Mouse (Mus musculus): ENCODE measurements around the gene Irs3. TPM values are rescaled to one million over a fixed set of nuclear protein-coding genes. Genes with fewer than 3 reads are reported as not detected.

Gene Irs3
- polyA plus RNA-seq, 1 experiment, result 0.18 TPM

GRCm38 (mm10) chr5:137596601-137597261 is 48.8 kb downstream of the Irs3 start:
- DNase-seq, result no peak
- WGBS, result 51% methylated on average over 30 of the region's 30 CpGs
- Histone ChIP-seq H3K4me3 (replicated peaks; ENCODE audit: insufficient read depth, low read depth, low read length) (no peak overlapping the region), H3K27ac (ENCODE audit: insufficient read depth, low read length) (no peak overlapping the region), H3K27me3 (ENCODE audit: control insufficient read depth, insufficient read depth, low read length) (no peaks in the 10 kb centered on the region), H3K4me1 (ENCODE audit: control insufficient read depth, insufficient read depth, low read length) (peaks cover 9% of the 10 kb centered on the region)
- TF ChIP-seq POLR2A (IDR thresholded peaks at IDR 0.05; ENCODE audit: borderline replicate concordance, insufficient read depth, low read length), result no peak
- no peak for TF ChIP-seq CTCF (IDR thresholded peaks at IDR 0.05; ENCODE audit: borderline replicate concordance, insufficient read depth, low read depth, low read length)

GRCm38 (mm10) chr5:137595921-137596320 is 49.6 kb downstream of the Irs3 start:
- TF ChIP-seq CTCF (IDR thresholded peaks at IDR 0.05; ENCODE audit: borderline replicate concordance, insufficient read depth, low read depth, low read length) (no peak), POLR2A (IDR thresholded peaks at IDR 0.05; ENCODE audit: borderline replicate concordance, insufficient read depth, low read length) (no peak)
- Histone ChIP-seq H3K4me3 (replicated peaks; ENCODE audit: insufficient read depth, low read depth, low read length) (no peak overlapping the region), H3K4me1 (ENCODE audit: control insufficient read depth, insufficient read depth, low read length) (peaks cover 9% of the 10 kb centered on the region), H3K27ac (ENCODE audit: insufficient read depth, low read length) (no peak overlapping the region), H3K27me3 (ENCODE audit: control insufficient read depth, insufficient read depth, low read length) (no peaks in the 10 kb centered on the region)
- 41% methylated on average over 7 of the region's 7 CpGs for WGBS
- no peak for DNase-seq

Other genes starting within 250 kb of the Irs3 start
- gene Zan, start 168.7 kb downstream of the Irs3 start, polyA plus RNA-seq (2012; rRNA removed), result 0.21 and 0.31 TPM in 2 replicates
- 54.8 and 55.3 TPM in 2 replicates for gene Pop7, start 143.2 kb downstream of the Irs3 start, polyA plus RNA-seq (2012; rRNA removed)
- 59.8 and 61.2 TPM in 2 replicates for gene Gigyf1, start 127.2 kb downstream of the Irs3 start, polyA plus RNA-seq (2012; rRNA removed)
- gene Epo, start 112.5 kb downstream of the Irs3 start, polyA plus RNA-seq (2012; rRNA removed), result not detected in 2 replicates
- gene Gnb2, start 112.2 kb downstream of the Irs3 start, polyA plus RNA-seq (2012; rRNA removed), result 410 and 442 TPM in 2 replicates
- gene Actl6b, start 92.2 kb downstream of the Irs3 start, polyA plus RNA-seq (2012; rRNA removed), result 125 and 135 TPM in 2 replicates
- gene Tfr2, start 75.9 kb downstream of the Irs3 start, polyA plus RNA-seq (2012; rRNA removed), result 6.7 and 6.8 TPM in 2 replicates
- gene Mospd3, start 44.7 kb downstream of the Irs3 start, polyA plus RNA-seq (2012; rRNA removed), result 56.0 and 61.7 TPM in 2 replicates
- 11.3 and 15.1 TPM in 2 replicates for gene Pcolce, start 31.9 kb downstream of the Irs3 start, polyA plus RNA-seq (2012; rRNA removed)
- gene Fbxo24, start 16.7 kb downstream of the Irs3 start, polyA plus RNA-seq (2012; rRNA removed), result 0.25 and 0.31 TPM in 2 replicates
- 14.4 and 14.8 TPM in 2 replicates for gene Lrch4, start 16.6 kb downstream of the Irs3 start, polyA plus RNA-seq (2012; rRNA removed)
- 8.1 and 9.9 TPM in 2 replicates for gene Gm20605, start 16.5 kb downstream of the Irs3 start, polyA plus RNA-seq (2012; rRNA removed)
- 17.1 and 19.7 TPM in 2 replicates for gene Sap25, start 4.4 kb downstream of the Irs3 start, polyA plus RNA-seq (2012; rRNA removed)
- 39.8 and 41.3 TPM in 2 replicates for gene Agfg2, start 39.0 kb upstream of the Irs3 start, polyA plus RNA-seq (2012; rRNA removed)
- 59.1 and 60.7 TPM in 2 replicates for gene Nyap1, start 95.9 kb upstream of the Irs3 start, polyA plus RNA-seq (2012; rRNA removed)
- gene Tsc22d4, start 100.0 kb upstream of the Irs3 start, polyA plus RNA-seq (2012; rRNA removed), result 465 and 497 TPM in 2 replicates
- gene Ppp1r35, start 133.1 kb upstream of the Irs3 start, polyA plus RNA-seq (2012; rRNA removed), result 47.0 and 48.2 TPM in 2 replicates
- 38.9 and 41.9 TPM in 2 replicates for gene Mepce, start 141.9 kb upstream of the Irs3 start, polyA plus RNA-seq (2012; rRNA removed)
- gene Zcwpw1, start 142.1 kb upstream of the Irs3 start, polyA plus RNA-seq (2012; rRNA removed), result 11.2 and 12.4 TPM in 2 replicates
- gene Pilra, start 190.6 kb upstream of the Irs3 start, polyA plus RNA-seq (2012; rRNA removed), result 0.41 TPM in 2 replicates
- gene Pilrb1, start 212.4 kb upstream of the Irs3 start, polyA plus RNA-seq (2012; rRNA removed), result not detected in 2 replicates
- gene Pilrb2, start 226.1 kb upstream of the Irs3 start, polyA plus RNA-seq (2012; rRNA removed), result 0.11 and 0.23 TPM in 2 replicates

Measured in cerebellum, adult 2 months (tissue).